ENCODE assay signal across 8 mouse cellular contexts in genomic region chr9:63843883-63844485, GRCm38 (mm10).
DNase-seq lines count a peak whose midpoint lies in the region; ATAC-seq and TF ChIP-seq lines count a peak whose summit lies in the region.

No protein-coding gene starts in this region.

- H3K27ac ChIP-seq in kidney, postnatal 0 days: no peak overlapping the region
- H3K27ac ChIP-seq in liver, adult 2 months (replicated peaks; ENCODE audit: insufficient read depth, low read depth, low read length): no peak overlapping the region
- H3K27ac ChIP-seq in neural tube, embryonic 12.5 days: no peak overlapping the region

- ATAC-seq in kidney, postnatal 0 days (replicated peaks; ENCODE audit: low FRiP score, low read depth): peak; percentile 37
- ATAC-seq in neural tube, embryonic 12.5 days (ENCODE audit: low FRiP score, low read depth): 0 out of 2 replicates have a peak, but pooled peaks have one; percentile 44

- no peaks in the 10 kb centered on the region for H3K27me3 ChIP-seq in kidney, postnatal 0 days (ENCODE audit: insufficient read depth, low read length)
- no peaks in the 10 kb centered on the region for H3K27me3 ChIP-seq in liver, adult 2 months (ENCODE audit: control insufficient read depth, insufficient read depth, low read length)
- 0 out of 2 replicates have a peak, but pooled peaks cover 4% of the 10 kb centered on the region for H3K27me3 ChIP-seq in neural tube, embryonic 12.5 days (replicated peaks)

- H3K9me3 ChIP-seq in kidney, postnatal 0 days (replicated peaks; ENCODE audit: low read length): no peaks in the 10 kb centered on the region
- H3K9me3 ChIP-seq in neural tube, embryonic 12.5 days: no peaks in the 10 kb centered on the region

- 30% methylated on average over 10 of the region's 10 CpGs for WGBS in kidney, postnatal 0 days
- 37% methylated on average over 10 of the region's 10 CpGs for WGBS in liver, adult 2 months
- 37% methylated on average over 10 of the region's 10 CpGs for WGBS in neural tube, embryonic 12.5 days

- no peak for TF ChIP-seq POLR2A in liver, adult 2 months (IDR thresholded peaks at IDR 0.05; ENCODE audit: extremely low read depth, insufficient read depth, low read length)

- H3K4me2 ChIP-seq in kidney, postnatal 0 days (ENCODE audit: low read length): no peak overlapping the region
- no peak overlapping the region for H3K4me2 ChIP-seq in neural tube, embryonic 12.5 days (replicated peaks)

- no peak overlapping the region for H3K9ac ChIP-seq in kidney, postnatal 0 days (ENCODE audit: low read depth, low read length)
- H3K9ac ChIP-seq in liver, adult 2 months (ENCODE audit: low read depth, low read length): no peak overlapping the region
- no peak overlapping the region for H3K9ac ChIP-seq in neural tube, embryonic 12.5 days

- peak; percentile 80 for DNase-seq in CD4-positive helper T cell, adult 2 months (ENCODE audit: low read depth, low spot score)
- DNase-seq in adrenal gland, adult 18-20 months (ENCODE audit: low spot score in 2 of 2): peak; percentile 67 to 68
- DNase-seq in embryo, embryonic 11 days: peak; percentile 81
- DNase-seq in heart, adult 9 months (ENCODE audit: low spot score in 2 of 2): peak; percentile 17 to 63
- peak; percentile 88 for DNase-seq in kidney, postnatal 0 days (ENCODE audit: low spot score)
- DNase-seq in liver, adult 2 months (ENCODE audit: extremely low read depth, low read depth, low spot score): peak; percentile 59
- DNase-seq in telencephalon, adult 2 months (ENCODE audit: low read depth, low spot score): peak; percentile 50

- H3K36me3 ChIP-seq in kidney, postnatal 0 days (ENCODE audit: insufficient read depth, low read length): no peaks in the 10 kb centered on the region
- H3K36me3 ChIP-seq in liver, adult 2 months (ENCODE audit: control insufficient read depth, insufficient read depth, low read length): no peaks in the 10 kb centered on the region
- no peaks in the 10 kb centered on the region for H3K36me3 ChIP-seq in neural tube, embryonic 12.5 days

- H3K4me3 ChIP-seq in kidney, postnatal 0 days (replicated peaks; ENCODE audit: low read depth, low read length): no peak overlapping the region
- H3K4me3 ChIP-seq in liver, adult 2 months (ENCODE audit: insufficient read depth, low read depth, low read length): no peak overlapping the region
- H3K4me3 ChIP-seq in neural tube, embryonic 12.5 days: no peak overlapping the region

- H3K79me2 ChIP-seq in liver, adult 2 months (ENCODE audit: control insufficient read depth, insufficient read depth, low read length): no peaks in the 10 kb centered on the region

- no peaks in the 10 kb centered on the region for H3K4me1 ChIP-seq in kidney, postnatal 0 days (replicated peaks; ENCODE audit: insufficient read depth, low read length)
- H3K4me1 ChIP-seq in liver, adult 2 months (ENCODE audit: control insufficient read depth, insufficient read depth, low read length): no peaks in the 10 kb centered on the region
- no peaks in the 10 kb centered on the region for H3K4me1 ChIP-seq in neural tube, embryonic 12.5 days

- TF ChIP-seq CTCF in kidney, postnatal 0 days (IDR thresholded peaks at IDR 0.05; ENCODE audit: low read depth): peak; percentile 98
- peak; percentile 86 for TF ChIP-seq CTCF in liver, adult 2 months (IDR thresholded peaks at IDR 0.05; ENCODE audit: low read depth, low read length)
